Mouse (Mus musculus) C2C12 (cell line): ENCODE data around the gene Sebox.

Experiments used
- CTCF ChIP-seq: IDR thresholded peaks from one replicate; pipeline ENCODE4 v1.5.1; 2011; ENCODE audit not compliant: control insufficient read depth, insufficient read depth, insufficient read length
- MAX ChIP-seq: IDR thresholded peaks from one replicate; pipeline ENCODE4 v1.6.1; 2011; ENCODE audit warnings: mild to moderate bottlenecking, control low read depth
- MYOD1 ChIP-seq: IDR thresholded peaks from one replicate; pipeline ENCODE4 v1.6.1; 2011; ENCODE audit warnings: low read depth; ENCODE audit not compliant: control insufficient read depth, insufficient read length
- MYOG ChIP-seq: IDR thresholded peaks from one replicate; pipeline ENCODE4 v1.6.1; 2011; ENCODE audit not compliant: control insufficient read depth, insufficient read length; ENCODE audit errors: extremely low read depth
- USF1 ChIP-seq: IDR thresholded peaks from one replicate; pipeline ENCODE4 v1.6.1; 2011; ENCODE audit warnings: low read depth, mild to moderate bottlenecking, control low read depth, moderate library complexity

DNA sequence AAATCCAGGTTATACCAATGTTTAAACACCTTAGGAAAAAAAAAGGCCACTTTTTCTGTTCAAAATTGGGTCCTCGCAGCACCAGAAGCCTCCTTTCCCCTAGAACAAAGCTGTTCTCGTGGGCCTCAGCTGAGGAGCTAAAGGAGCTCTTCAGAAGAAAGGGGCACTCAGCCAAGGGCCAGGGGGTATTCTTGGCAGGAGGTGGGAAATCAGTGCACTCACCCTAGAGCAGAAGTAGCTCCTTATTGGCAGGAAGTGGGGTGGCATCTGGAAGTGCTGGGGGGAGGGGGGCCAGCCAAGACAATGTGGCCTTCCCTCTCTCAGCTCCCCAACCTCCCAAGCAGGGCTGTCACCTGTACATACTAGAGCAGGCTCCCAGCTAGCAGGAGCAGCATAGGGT is 21.6 kb downstream of the Sebox start:
- no peak for TF ChIP-seq CTCF
- TF ChIP-seq MYOD1: no peak
- TF ChIP-seq USF1: no peak
- TF ChIP-seq MAX: no peak
- TF ChIP-seq MYOG: no peak
